Mouse (Mus musculus) heart, postnatal 36 days (tissue): ENCODE data around the gene Wdhd1. TPM values are rescaled to one million over a fixed set of nuclear protein-coding genes. Genes with fewer than 3 reads are reported as not detected.

ENCODE experiments used
- DNase-seq, 2 experiments: peaks; one replicate each; pipeline ENCODE4 v3.0.0; 2021 to 2022
- intact Hi-C: fragments of 180-260 bp; cut with DNase I; formaldehyde crosslinking; loops from one replicate; pipeline ENCODE4 v1.15.1; 2025
- total RNA-seq, 2 experiments: library from RNA; stranded (reverse); gene quantifications; 2 replicates each; pipeline ENCODE4 v1.2.3; 2021

Gene Wdhd1
- total RNA-seq, 2 experiments from 2014 or later: 1.00 to 1.0 TPM

DNA sequence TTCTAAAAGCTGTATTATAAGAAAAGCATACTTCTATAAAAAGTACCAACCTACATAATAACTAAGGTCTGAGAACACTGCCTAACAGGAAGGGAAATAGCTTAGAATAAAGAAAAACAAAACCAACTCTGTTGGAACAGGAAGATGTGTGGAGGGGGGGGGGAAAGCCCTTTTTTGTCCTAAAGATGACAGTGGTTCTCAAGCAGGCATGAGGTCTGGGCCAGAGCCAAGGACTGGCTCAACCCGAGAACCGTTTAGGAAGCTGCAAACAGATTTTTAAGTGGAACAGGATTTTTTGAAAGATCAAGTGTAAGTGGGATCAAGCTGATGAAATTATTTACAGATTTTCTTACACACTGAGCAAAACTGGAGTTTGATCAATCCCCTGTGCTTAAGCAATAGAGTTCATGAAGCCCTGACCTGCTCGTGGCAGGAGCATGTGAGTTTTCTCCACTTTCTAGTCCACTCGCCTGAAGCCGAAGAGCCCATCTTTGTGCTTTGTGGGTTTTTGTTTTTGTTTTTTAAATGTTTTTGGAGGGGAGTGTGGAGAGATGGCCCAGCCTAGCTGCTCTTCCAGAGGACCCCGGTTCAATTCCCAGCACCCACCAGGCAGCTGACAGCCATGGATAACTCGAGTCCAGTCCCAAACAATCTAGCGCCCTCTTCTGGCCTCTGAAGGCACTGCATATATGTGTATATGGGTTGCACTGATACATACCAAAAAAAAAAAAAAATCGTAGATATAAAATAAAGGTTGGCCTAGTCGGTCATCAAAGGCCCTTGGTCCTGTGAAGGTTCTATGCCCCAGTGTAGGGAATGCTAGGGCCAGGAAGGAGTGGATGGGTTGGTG is 52.0 kb downstream of the Wdhd1 start:
- intact Hi-C loops: no loop called here

DNA sequence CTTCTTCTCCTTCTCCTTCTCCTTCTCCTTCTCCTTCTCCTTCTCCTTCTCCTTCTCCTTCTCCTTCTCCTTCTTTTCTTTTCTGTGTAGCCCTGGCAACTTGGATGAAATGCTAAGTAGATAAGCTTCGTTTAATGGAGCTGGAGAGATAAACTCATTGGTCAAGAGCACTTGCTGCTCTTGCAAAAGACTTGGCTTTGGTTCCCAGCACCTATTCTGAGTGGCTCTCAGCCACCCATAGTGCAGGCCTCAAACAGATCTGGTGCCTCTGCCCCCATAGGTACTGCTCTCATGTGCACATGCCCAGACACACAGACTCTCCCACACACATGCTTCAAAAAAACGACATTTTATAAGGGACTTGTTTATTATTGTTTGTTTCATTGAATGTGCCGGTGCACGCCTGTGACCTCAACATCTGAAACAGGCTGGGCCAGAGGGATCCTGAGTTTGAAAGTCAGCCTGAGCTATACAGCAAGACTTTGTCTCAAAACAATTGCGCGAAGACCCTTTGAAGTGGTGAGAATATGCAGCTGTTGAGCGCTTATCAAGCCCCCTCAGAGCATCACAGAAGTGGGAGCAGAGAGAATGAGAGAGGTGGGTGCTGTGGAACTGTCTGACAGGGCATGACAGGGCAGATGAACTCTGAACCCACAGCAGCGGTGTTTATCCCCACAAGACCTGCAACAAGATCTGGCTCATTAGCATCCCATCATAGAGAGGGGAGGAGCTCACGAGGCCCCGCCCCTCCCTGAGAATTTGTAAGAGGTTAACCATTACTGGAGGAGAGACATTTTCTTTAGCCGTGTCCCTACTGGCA is 53.8 kb downstream of the Wdhd1 start:
- no peak for DNase-seq
- intact Hi-C loops: no loop called here

More for the DNA sequence above, 52.0 kb downstream of the Wdhd1 start:
- no peak for DNase-seq

DNA sequence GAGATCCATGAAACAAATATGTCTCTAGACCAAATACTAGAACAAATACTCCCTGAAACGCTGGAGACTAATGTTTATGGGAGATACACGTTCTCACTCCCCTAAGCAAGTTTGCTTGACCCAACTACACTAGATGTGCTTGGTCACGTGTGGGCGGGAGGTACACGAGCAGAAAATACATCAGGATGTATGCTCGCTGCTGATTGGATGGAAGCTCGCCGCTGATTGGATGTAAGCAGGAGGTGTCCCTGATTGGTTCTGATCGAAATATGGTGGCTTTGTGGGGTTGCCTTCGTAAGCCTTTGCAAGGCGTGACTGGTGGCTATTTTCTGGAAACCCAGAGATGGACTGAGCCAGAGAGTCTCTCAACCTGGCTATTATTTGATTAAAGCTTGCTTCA is 55.1 kb downstream of the Wdhd1 start:
- intact Hi-C loops: no loop called here
- no peak for DNase-seq

- DNase-seq: no peak
- intact Hi-C loops: no loop called here
These were observed 56.2 kb downstream of the Wdhd1 start for GRCm38 (mm10) chr14:47220231-47221025.

GRCm38 (mm10) chr14:47218766-47219606 is 57.7 kb downstream of the Wdhd1 start:
- no peak for DNase-seq
- intact Hi-C loops: no loop called here

GRCm38 (mm10) chr14:47216541-47216940 is 60.1 kb downstream of the Wdhd1 start:
- intact Hi-C loops: no loop called here

GRCm38 (mm10) chr14:47214367-47214766 is 62.3 kb downstream of the Wdhd1 start:
- intact Hi-C loops: no loop called here
- DNase-seq: no peak

More at GRCm38 (mm10) chr14:47216541-47216940, 60.1 kb downstream of the Wdhd1 start:
- no peak for DNase-seq

DNA sequence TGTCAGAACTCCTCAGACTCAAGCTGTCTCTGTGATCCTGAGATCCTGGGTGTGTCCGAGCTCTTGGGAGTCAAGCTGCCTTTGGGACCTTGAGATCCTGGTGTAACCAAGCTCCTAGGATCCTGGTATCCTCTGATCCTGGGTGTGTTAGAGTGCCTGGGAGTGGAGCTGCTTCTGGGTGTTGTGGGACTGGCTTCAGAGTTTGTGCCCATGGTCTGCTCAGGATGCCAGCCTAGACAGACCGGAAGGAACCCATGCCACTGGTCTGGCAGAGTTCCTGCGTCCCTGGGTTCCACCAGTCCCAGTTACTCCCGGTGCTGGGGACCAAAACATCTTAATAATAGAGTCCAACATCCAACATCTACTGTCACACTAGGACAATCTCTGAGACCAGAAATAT is 63.4 kb downstream of the Wdhd1 start:
- intact Hi-C loops: no loop called here
- DNase-seq: no peak

DNA sequence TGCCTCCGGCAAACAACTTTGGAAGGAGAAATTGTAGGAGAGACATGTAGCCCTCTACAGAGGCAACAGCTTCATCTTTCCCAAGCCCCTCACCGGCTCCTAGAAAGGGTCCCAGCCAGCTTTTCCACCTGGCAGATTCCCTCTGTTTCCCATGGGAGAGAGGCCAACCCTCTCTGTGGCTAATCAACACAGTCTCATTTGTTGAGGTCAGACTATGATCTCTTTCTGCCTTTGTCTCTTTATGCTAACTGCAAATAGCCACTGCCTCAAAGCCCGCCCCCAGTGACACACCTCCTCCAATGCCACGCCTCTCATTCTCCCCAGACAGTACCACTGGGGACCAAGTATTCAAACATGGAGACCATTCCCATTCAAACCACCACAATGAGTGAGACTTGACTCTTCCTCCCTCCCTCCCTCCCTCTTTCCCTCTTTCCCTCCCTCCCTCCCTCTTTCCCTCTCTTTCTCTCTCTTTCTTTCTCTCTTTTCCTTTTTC is 66.9 kb downstream of the Wdhd1 start:
- intact Hi-C loops: no loop called here
- DNase-seq: no peak

- DNase-seq: no peak
- intact Hi-C loops: no loop called here
These were observed 67.8 kb downstream of the Wdhd1 start for GRCm38 (mm10) chr14:47208564-47209493.

DNA sequence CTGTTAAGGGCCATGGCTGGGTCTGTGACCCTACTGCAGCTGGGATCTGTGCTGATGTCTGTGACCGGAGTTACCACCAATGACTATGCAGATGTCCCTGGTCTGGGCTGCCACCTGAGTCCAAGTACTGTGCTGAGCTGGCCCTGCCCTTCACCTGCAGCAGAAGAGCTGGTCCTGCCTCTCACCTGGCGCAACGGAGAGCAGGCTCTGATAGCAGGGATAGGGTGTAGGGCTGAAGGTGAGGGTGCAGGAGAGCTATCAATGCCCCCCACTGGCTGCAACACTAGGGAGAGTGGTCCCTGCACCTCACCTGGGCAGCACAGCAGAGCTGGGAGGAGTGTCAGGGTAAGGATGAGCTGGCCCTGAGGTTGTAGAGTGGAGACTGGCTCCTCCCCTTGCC is 70.1 kb downstream of the Wdhd1 start:
- intact Hi-C loops: no loop called here
- DNase-seq: no peak

GRCm38 (mm10) chr14:47205270-47205972 is 71.2 kb downstream of the Wdhd1 start:
- DNase-seq: no peak

GRCm38 (mm10) chr14:47197340-47197739 is 79.3 kb downstream of the Wdhd1 start:
- intact Hi-C loops: no loop called here
- no peak for DNase-seq

More at GRCm38 (mm10) chr14:47205270-47205972, 71.2 kb downstream of the Wdhd1 start:
- intact Hi-C loops: no loop called here

DNA sequence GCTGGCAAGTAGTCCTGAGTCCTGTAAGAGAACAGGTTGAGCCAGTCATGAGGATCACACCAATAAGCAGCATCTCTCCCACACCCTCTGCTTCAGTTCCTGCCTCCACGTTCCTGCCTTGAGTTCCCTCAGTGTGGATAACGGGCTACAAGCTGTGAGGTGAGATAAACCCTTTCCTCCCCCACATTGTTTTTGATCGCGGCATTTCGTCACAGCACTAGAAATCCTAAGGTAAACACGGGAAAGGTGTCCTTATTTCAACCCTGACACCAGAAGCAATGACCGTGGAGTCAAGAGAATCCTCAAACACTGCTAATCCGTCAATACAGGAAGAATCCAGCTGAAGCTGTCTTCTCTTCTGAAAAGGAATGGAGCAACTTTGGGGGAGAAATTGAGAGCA is 79.9 kb downstream of the Wdhd1 start:
- no peak for DNase-seq
- intact Hi-C loops: no loop called here

GRCm38 (mm10) chr14:47194096-47194495 is 82.6 kb downstream of the Wdhd1 start:
- DNase-seq: no peak
- intact Hi-C loops: no loop called here

GRCm38 (mm10) chr14:47193506-47193905 is 83.2 kb downstream of the Wdhd1 start:
- intact Hi-C loops: no loop called here
- no peak for DNase-seq

DNA sequence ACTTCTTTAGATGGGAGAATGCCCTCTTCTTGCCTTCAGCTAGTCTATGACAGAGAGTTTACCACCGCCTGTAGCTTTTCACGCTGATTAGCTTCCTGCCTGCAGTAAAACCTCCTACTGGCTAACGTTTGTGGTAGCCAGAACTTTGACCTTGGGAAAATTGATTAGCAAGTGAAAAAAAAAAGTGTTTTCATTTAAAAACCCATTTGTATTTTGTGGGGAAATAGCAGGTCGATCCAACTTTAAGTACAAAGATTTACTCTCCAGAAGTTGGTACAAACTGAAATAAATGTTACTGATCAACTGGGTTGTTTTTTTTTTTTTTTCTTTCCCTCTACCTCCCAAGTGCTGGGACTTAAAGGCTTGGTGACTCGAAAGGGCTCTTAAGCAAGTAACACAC is 84.8 kb downstream of the Wdhd1 start:
- no peak for DNase-seq
- intact Hi-C loops: no loop called here
